Mouse (Mus musculus): ENCODE measurements around the gene Trim44. TPM values are rescaled to one million over a fixed set of nuclear protein-coding genes. Genes with fewer than 3 reads are reported as not detected.

Trim44 gene
- polyA plus RNA-seq, 1 experiment: 97.4 TPM

GRCm38 (mm10) chr2:102385328-102385902, 22.2 kb downstream of the Trim44 start:
- no peak overlapping the region for H3K27ac ChIP-seq (ENCODE audit: insufficient read depth, low read length)
- peaks cover 6% of the 10 kb centered on the region; the same call in 1 of the 2 replicates for H3K4me1 ChIP-seq (ENCODE audit: control insufficient read depth, insufficient read depth, low read length)
- no peak overlapping the region for H3K4me3 ChIP-seq (ENCODE audit: insufficient read depth, low read length)
- no peak for TF ChIP-seq CTCF (IDR thresholded peaks at IDR 0.05; ENCODE audit: borderline replicate concordance, insufficient read depth, low read length)
- TF ChIP-seq POLR2A (IDR thresholded peaks at IDR 0.05; ENCODE audit: low read depth, low read length): no peak

- Histone ChIP-seq H3K4me1 (ENCODE audit: control insufficient read depth, insufficient read depth, low read length) (peaks cover 6% of the 10 kb centered on the region; the same call in 1 of the 2 replicates), H3K27ac (ENCODE audit: insufficient read depth, low read length) (no peak overlapping the region), H3K4me3 (ENCODE audit: insufficient read depth, low read length) (no peak overlapping the region)
- TF ChIP-seq POLR2A (IDR thresholded peaks at IDR 0.05; ENCODE audit: low read depth, low read length) (no peak), CTCF (IDR thresholded peaks at IDR 0.05; ENCODE audit: borderline replicate concordance, insufficient read depth, low read length) (no peak)
These were observed 23.1 kb downstream of the Trim44 start for GRCm38 (mm10) chr2:102384496-102384895.

- H3K27ac ChIP-seq (ENCODE audit: insufficient read depth, low read length): no peak overlapping the region
- peaks cover 6% of the 10 kb centered on the region; the same call in 1 of the 2 replicates for H3K4me1 ChIP-seq (ENCODE audit: control insufficient read depth, insufficient read depth, low read length)
- no peak overlapping the region for H3K4me3 ChIP-seq (ENCODE audit: insufficient read depth, low read length)
- no peak for TF ChIP-seq CTCF (IDR thresholded peaks at IDR 0.05; ENCODE audit: borderline replicate concordance, insufficient read depth, low read length)
- TF ChIP-seq POLR2A (IDR thresholded peaks at IDR 0.05; ENCODE audit: low read depth, low read length): no peak
These were observed 23.6 kb downstream of the Trim44 start for GRCm38 (mm10) chr2:102384057-102384456.

- no peak overlapping the region for H3K27ac ChIP-seq (ENCODE audit: insufficient read depth, low read length)
These were observed 24.4 kb downstream of the Trim44 start for GRCm38 (mm10) chr2:102383069-102383834.

GRCm38 (mm10) chr2:102382519-102382918, 25.1 kb downstream of the Trim44 start:
- no peak overlapping the region for H3K27ac ChIP-seq (ENCODE audit: insufficient read depth, low read length)

More at GRCm38 (mm10) chr2:102383069-102383834, 24.4 kb downstream of the Trim44 start:
- H3K4me1 ChIP-seq (ENCODE audit: control insufficient read depth, insufficient read depth, low read length): peaks cover 6% of the 10 kb centered on the region; the same call in 1 of the 2 replicates
- TF ChIP-seq POLR2A (IDR thresholded peaks at IDR 0.05; ENCODE audit: low read depth, low read length): no peak
- no peak for TF ChIP-seq CTCF (IDR thresholded peaks at IDR 0.05; ENCODE audit: borderline replicate concordance, insufficient read depth, low read length)
- no peak overlapping the region for H3K4me3 ChIP-seq (ENCODE audit: insufficient read depth, low read length)

GRCm38 (mm10) chr2:102380581-102380980, 27.0 kb downstream of the Trim44 start:
- H3K4me3 ChIP-seq (ENCODE audit: insufficient read depth, low read length): no peak overlapping the region
- peaks cover 6% of the 10 kb centered on the region; the same call in 1 of the 2 replicates for H3K4me1 ChIP-seq (ENCODE audit: control insufficient read depth, insufficient read depth, low read length)
- TF ChIP-seq CTCF (IDR thresholded peaks at IDR 0.05; ENCODE audit: borderline replicate concordance, insufficient read depth, low read length) (no peak), POLR2A (IDR thresholded peaks at IDR 0.05; ENCODE audit: low read depth, low read length) (no peak)
- no peak overlapping the region for H3K27ac ChIP-seq (ENCODE audit: insufficient read depth, low read length)

More at GRCm38 (mm10) chr2:102382519-102382918, 25.1 kb downstream of the Trim44 start:
- TF ChIP-seq POLR2A (IDR thresholded peaks at IDR 0.05; ENCODE audit: low read depth, low read length) (no peak), CTCF (IDR thresholded peaks at IDR 0.05; ENCODE audit: borderline replicate concordance, insufficient read depth, low read length) (no peak)
- Histone ChIP-seq H3K4me3 (ENCODE audit: insufficient read depth, low read length) (no peak overlapping the region), H3K4me1 (ENCODE audit: control insufficient read depth, insufficient read depth, low read length) (peaks cover 6% of the 10 kb centered on the region; the same call in 1 of the 2 replicates)

- H3K4me3 ChIP-seq (ENCODE audit: insufficient read depth, low read length): no peak overlapping the region
- peaks cover 6% of the 10 kb centered on the region; the same call in 1 of the 2 replicates for H3K4me1 ChIP-seq (ENCODE audit: control insufficient read depth, insufficient read depth, low read length)
- no peak overlapping the region for H3K27ac ChIP-seq (ENCODE audit: insufficient read depth, low read length)
- TF ChIP-seq POLR2A (IDR thresholded peaks at IDR 0.05; ENCODE audit: low read depth, low read length): no peak
- no peak for TF ChIP-seq CTCF (IDR thresholded peaks at IDR 0.05; ENCODE audit: borderline replicate concordance, insufficient read depth, low read length)
These were observed 28.7 kb downstream of the Trim44 start for GRCm38 (mm10) chr2:102378928-102379327.

GRCm38 (mm10) chr2:102378381-102378780, 29.2 kb downstream of the Trim44 start:
- Histone ChIP-seq H3K27ac (ENCODE audit: insufficient read depth, low read length) (no peak overlapping the region), H3K4me3 (ENCODE audit: insufficient read depth, low read length) (no peak overlapping the region), H3K4me1 (ENCODE audit: control insufficient read depth, insufficient read depth, low read length) (0 out of 2 replicates have a peak, but pooled peaks cover 2% of the 10 kb centered on the region)
- TF ChIP-seq CTCF (IDR thresholded peaks at IDR 0.05; ENCODE audit: borderline replicate concordance, insufficient read depth, low read length): no peak
- no peak for TF ChIP-seq POLR2A (IDR thresholded peaks at IDR 0.05; ENCODE audit: low read depth, low read length)

- no peak overlapping the region for H3K27ac ChIP-seq (ENCODE audit: insufficient read depth, low read length)
- H3K4me3 ChIP-seq (ENCODE audit: insufficient read depth, low read length): no peak overlapping the region
- TF ChIP-seq CTCF (IDR thresholded peaks at IDR 0.05; ENCODE audit: borderline replicate concordance, insufficient read depth, low read length): no peak
- TF ChIP-seq POLR2A (IDR thresholded peaks at IDR 0.05; ENCODE audit: low read depth, low read length): no peak
- H3K4me1 ChIP-seq (ENCODE audit: control insufficient read depth, insufficient read depth, low read length): no peaks in the 10 kb centered on the region
These were observed 30.3 kb downstream of the Trim44 start for GRCm38 (mm10) chr2:102377370-102377769.
